Mouse (Mus musculus) bone marrow, adult 2 months (tissue): Measurements from ENCODE around the gene Cdr2l. TPM values are rescaled to one million over a fixed set of nuclear protein-coding genes. Genes with fewer than 3 reads are reported as not detected.

Source experiments
- H3K27ac ChIP-seq: fragments of 200-500 bp; 2 replicates; pipeline ENCODE4 v1.5.1; 2012; ENCODE audit warnings: low read depth, mild to moderate bottlenecking, control low read depth, inconsistent platforms, low read length; ENCODE audit not compliant: control insufficient read depth, poor library complexity, insufficient read depth
- H3K4me1 ChIP-seq: fragments of 200-500 bp; 2 replicates; pipeline ENCODE4 v1.6.1; 2011; ENCODE audit warnings: low read length; ENCODE audit not compliant: control insufficient read depth, insufficient read depth
- H3K4me3 ChIP-seq: fragments of 200-500 bp; replicated peaks from 2 replicates; pipeline ENCODE3; 2011; ENCODE audit warnings: mild to moderate bottlenecking, low read depth, low read length, control low read depth; ENCODE audit not compliant: control insufficient read depth
- CTCF ChIP-seq: fragments of 200-500 bp; IDR thresholded peaks from 2 replicates; pipeline ENCODE4 v1.5.1; 2011; ENCODE audit warnings: low read length, control low read depth; ENCODE audit not compliant: control insufficient read depth, insufficient read depth
- POLR2A ChIP-seq: fragments of 200-500 bp; IDR thresholded peaks from 2 replicates; pipeline ENCODE4 v1.6.1; 2011; ENCODE audit warnings: low read depth, mild to moderate bottlenecking, control low read depth, low read length, borderline replicate concordance; ENCODE audit not compliant: control insufficient read depth
- WGBS: fragments of 180-500 bp; shearing (Covaris S2); methylation state at CpG from one replicate; pipeline ENCODE4 v1.1.7; 2018; 5-methylcytosine and 5-hydroxymethylcytosine counted together
- polyA plus RNA-seq: library from polyadenylated mRNA; stranded (reverse); fragments of >200 nt; gene quantifications from 2 replicates; pipeline ENCODE4 v1.2.4, GENCODE M21; 2011; ENCODE audit warnings: low replicate concordance; ENCODE audit not compliant: missing spikeins, insufficient read depth, insufficient read length

The Cdr2l gene
- polyA plus RNA-seq, 1 experiment: 3.1 TPM

- 74% methylated on average over 7 of the region's 7 CpGs for WGBS
- Histone ChIP-seq H3K27ac (no peak overlapping the region), H3K4me3 (no peak overlapping the region), H3K4me1 (no peaks in the 10 kb centered on the region; the same call in 1 of the 2 replicates)
- no peak for TF ChIP-seq CTCF
- no peak for TF ChIP-seq POLR2A
Measured at GRCm38 (mm10) chr11:115424666-115425065, 43.0 kb downstream of the Cdr2l start.

- no peaks in the 10 kb centered on the region; the same call in 1 of the 2 replicates for H3K4me1 ChIP-seq
- 87% methylated on average over 6 of the region's 6 CpGs for WGBS
- TF ChIP-seq POLR2A (no peak), CTCF (no peak)
Measured at GRCm38 (mm10) chr11:115425671-115426070, 44.0 kb downstream of the Cdr2l start.

GRCm38 (mm10) chr11:115427482-115428331 lies 46.0 kb downstream of the Cdr2l start:
- Histone ChIP-seq H3K27ac (no peak overlapping the region), H3K4me1 (no peaks in the 10 kb centered on the region), H3K4me3 (no peak overlapping the region)
- TF ChIP-seq POLR2A: no peak
- peak; percentile 74 for TF ChIP-seq CTCF
- WGBS: 60% methylated on average over 20 of the region's 20 CpGs

More at GRCm38 (mm10) chr11:115425671-115426070, 44.0 kb downstream of the Cdr2l start:
- H3K27ac ChIP-seq: no peak overlapping the region
- H3K4me3 ChIP-seq: no peak overlapping the region

- H3K4me3 ChIP-seq: no peak overlapping the region
- WGBS: 83% methylated on average over 7 of the region's 7 CpGs
- no peak overlapping the region for H3K27ac ChIP-seq
Measured at GRCm38 (mm10) chr11:115429307-115429706, 47.6 kb downstream of the Cdr2l start.

GRCm38 (mm10) chr11:115430561-115430960 lies 48.8 kb downstream of the Cdr2l start:
- no peak overlapping the region for H3K27ac ChIP-seq
- no peak overlapping the region for H3K4me3 ChIP-seq
- TF ChIP-seq POLR2A (no peak), CTCF (no peak)
- WGBS: 90% methylated on average over 6 of the region's 6 CpGs
- H3K4me1 ChIP-seq: no peaks in the 10 kb centered on the region

More at GRCm38 (mm10) chr11:115429307-115429706, 47.6 kb downstream of the Cdr2l start:
- TF ChIP-seq POLR2A: no peak
- TF ChIP-seq CTCF: no peak
- no peaks in the 10 kb centered on the region for H3K4me1 ChIP-seq

GRCm38 (mm10) chr11:115432814-115433213 lies 51.1 kb downstream of the Cdr2l start:
- Histone ChIP-seq H3K27ac (no peak overlapping the region), H3K4me1 (no peaks in the 10 kb centered on the region), H3K4me3 (no peak overlapping the region)
- TF ChIP-seq CTCF (no peak), POLR2A (no peak)
- WGBS: 86% methylated on average over 4 of the region's 4 CpGs

- H3K4me3 ChIP-seq: no peak overlapping the region
- H3K4me1 ChIP-seq: no peaks in the 10 kb centered on the region
- no peak overlapping the region for H3K27ac ChIP-seq
- TF ChIP-seq CTCF (no peak), POLR2A (no peak)
- 86% methylated on average over 6 of the region's 6 CpGs for whole genome bisulfite sequencing
Measured at GRCm38 (mm10) chr11:115433342-115433741, 51.6 kb downstream of the Cdr2l start.

GRCm38 (mm10) chr11:115435596-115436337 lies 54.1 kb downstream of the Cdr2l start:
- 18% methylated on average over 31 of the region's 31 CpGs for WGBS
- TF ChIP-seq CTCF (no peak), POLR2A (no peak)
- Histone ChIP-seq H3K27ac (no peak overlapping the region), H3K4me1 (no peaks in the 10 kb centered on the region), H3K4me3 (no peak overlapping the region)
